Mouse (Mus musculus): ENCODE data around the gene Phxr2. TPM values are rescaled to one million over a fixed set of nuclear protein-coding genes. Genes with fewer than 3 reads are reported as not detected.

Phxr2 gene
- polyA plus RNA-seq, 1 experiment: not detected

GRCm38 (mm10) chr10:99114295-99114694 is 11.8 kb downstream of the Phxr2 start:
- TF ChIP-seq CEBPB (IDR thresholded peaks at IDR 0.05; ENCODE audit: insufficient read depth, poor library complexity, severe bottlenecking) (no peak), TCF12 (IDR thresholded peaks at IDR 0.05; ENCODE audit: insufficient read depth, poor library complexity, severe bottlenecking) (no peak), USF1 (IDR thresholded peaks at IDR 0.05; ENCODE audit: low read depth) (no peak), REST (IDR thresholded peaks at IDR 0.05; ENCODE audit: insufficient read depth, insufficient read length) (no peak), MYOG (IDR thresholded peaks at IDR 0.05; ENCODE audit: control insufficient read depth in 1 of 3, insufficient read depth in 1 of 3, insufficient read length in 2 of 3, low read depth in 2 of 3) (no peak), MYOD1 (IDR thresholded peaks at IDR 0.05; ENCODE audit: control insufficient read depth in 1 of 3, insufficient read length in 2 of 3, low read depth in 2 of 3) (no peak), SRF (IDR thresholded peaks at IDR 0.05; ENCODE audit: control insufficient read depth, insufficient read length, low read depth) (no peak), E2F4 (IDR thresholded peaks at IDR 0.05; ENCODE audit: insufficient read depth) (no peak)
- Histone ChIP-seq H3K79me2 (ENCODE audit: control insufficient read depth, insufficient read depth) (peaks cover 5% of the 10 kb centered on the region), H3K36me3 (ENCODE audit: control insufficient read depth, insufficient read depth) (no peaks in the 10 kb centered on the region), H3K4me3 (no peak overlapping the region), H3K27me3 (ENCODE audit: control insufficient read depth, insufficient read depth, insufficient read length) (no peaks in the 10 kb centered on the region), H3ac (ENCODE audit: control insufficient read depth, insufficient read length) (no peak overlapping the region), H3K4me2 (ENCODE audit: low read depth) (no peak overlapping the region)

GRCm38 (mm10) chr10:99113533-99113932 is 12.6 kb downstream of the Phxr2 start:
- Histone ChIP-seq H3K27me3 (ENCODE audit: control insufficient read depth, insufficient read depth, insufficient read length) (no peaks in the 10 kb centered on the region), H3K4me2 (ENCODE audit: low read depth) (no peak overlapping the region), H3K4me3 (no peak overlapping the region), H3K79me2 (ENCODE audit: control insufficient read depth, insufficient read depth) (peaks cover 9% of the 10 kb centered on the region), H3ac (ENCODE audit: control insufficient read depth, insufficient read length) (no peak overlapping the region), H3K36me3 (ENCODE audit: control insufficient read depth, insufficient read depth) (no peaks in the 10 kb centered on the region)
- TF ChIP-seq REST (IDR thresholded peaks at IDR 0.05; ENCODE audit: insufficient read depth, insufficient read length): no peak
- no peak for TF ChIP-seq CEBPB (IDR thresholded peaks at IDR 0.05; ENCODE audit: insufficient read depth, poor library complexity, severe bottlenecking)
- no peak for TF ChIP-seq TCF12 (IDR thresholded peaks at IDR 0.05; ENCODE audit: insufficient read depth, poor library complexity, severe bottlenecking)
- TF ChIP-seq TCF3 (IDR thresholded peaks at IDR 0.05; ENCODE audit: insufficient read length, low read depth): no peak
- no peak for TF ChIP-seq POLR2AphosphoS2 (IDR thresholded peaks at IDR 0.05; ENCODE audit: insufficient read length, low read depth)
- TF ChIP-seq MAX (IDR thresholded peaks at IDR 0.05; ENCODE audit: low read depth): no peak
- TF ChIP-seq USF1 (IDR thresholded peaks at IDR 0.05; ENCODE audit: low read depth): no peak
- no peak for TF ChIP-seq POLR2A (IDR thresholded peaks at IDR 0.05; ENCODE audit: insufficient read length, low read depth)
- no peak for TF ChIP-seq SRF (IDR thresholded peaks at IDR 0.05; ENCODE audit: control insufficient read depth, insufficient read length, low read depth)
- TF ChIP-seq MYOD1 (IDR thresholded peaks at IDR 0.05; ENCODE audit: control insufficient read depth in 1 of 3, insufficient read length in 2 of 3, low read depth in 2 of 3): no peak
- no peak for TF ChIP-seq MYOG (IDR thresholded peaks at IDR 0.05; ENCODE audit: control insufficient read depth in 1 of 3, insufficient read depth in 1 of 3, insufficient read length in 2 of 3, low read depth in 2 of 3)
- TF ChIP-seq E2F4 (IDR thresholded peaks at IDR 0.05; ENCODE audit: insufficient read depth): no peak

DNA sequence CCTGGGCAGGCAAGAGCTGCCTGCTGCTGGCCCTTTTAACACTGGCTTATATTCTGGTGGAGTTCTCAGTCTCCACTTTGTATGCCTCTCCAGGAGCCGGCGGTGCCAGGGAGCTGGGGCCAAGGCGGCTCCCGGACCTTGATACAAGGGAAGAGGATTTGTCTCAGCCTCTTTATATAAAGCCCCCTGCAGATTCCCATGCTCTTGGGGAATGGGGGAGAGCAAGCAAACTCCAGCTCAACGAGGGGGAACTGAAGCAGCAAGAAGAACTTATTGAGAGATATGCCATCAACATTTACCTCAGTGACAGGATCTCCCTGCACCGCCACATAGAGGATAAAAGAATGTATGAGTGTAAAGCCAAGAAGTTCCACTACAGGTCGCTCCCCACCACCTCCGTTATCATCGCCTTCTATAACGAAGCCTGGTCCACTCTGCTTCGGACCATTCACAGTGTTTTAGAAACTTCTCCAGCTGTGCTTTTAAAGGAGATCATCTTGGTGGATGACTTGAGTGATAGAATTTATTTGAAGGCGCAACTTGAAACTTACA is 17.6 kb downstream of the Phxr2 start:
- peaks cover 12% of the 10 kb centered on the region for H3K79me2 ChIP-seq (ENCODE audit: control insufficient read depth, insufficient read depth)
- TF ChIP-seq POLR2AphosphoS2 (IDR thresholded peaks at IDR 0.05; ENCODE audit: insufficient read length, low read depth) (no peak), SRF (IDR thresholded peaks at IDR 0.05; ENCODE audit: control insufficient read depth, insufficient read length, low read depth) (no peak), USF1 (IDR thresholded peaks at IDR 0.05; ENCODE audit: low read depth) (no peak), MYOG (IDR thresholded peaks at IDR 0.05; ENCODE audit: control insufficient read depth in 1 of 3, insufficient read depth in 1 of 3, insufficient read length in 2 of 3, low read depth in 2 of 3) (no peak)
- peak overlapping the region; percentile 100 for H3K4me2 ChIP-seq (ENCODE audit: low read depth)
- H3K4me3 ChIP-seq: peak overlapping the region; percentile 85
- H3K27me3 ChIP-seq (ENCODE audit: control insufficient read depth, insufficient read depth, insufficient read length): no peaks in the 10 kb centered on the region
- no peaks in the 10 kb centered on the region for H3K36me3 ChIP-seq (ENCODE audit: control insufficient read depth, insufficient read depth)
- peak overlapping the region; percentile 48 for H3ac ChIP-seq (ENCODE audit: control insufficient read depth, insufficient read length)

GRCm38 (mm10) chr10:99107964-99108363 is 18.2 kb downstream of the Phxr2 start, which contains the start of gene Galnt4:
Gene Galnt4, plus strand, starts transcription at chr10:99108159.
- TF ChIP-seq POLR2A (IDR thresholded peaks at IDR 0.05; ENCODE audit: insufficient read length, low read depth) (peak; percentile 49), MAX (IDR thresholded peaks at IDR 0.05; ENCODE audit: low read depth) (peak; percentile 26), MYOD1 (IDR thresholded peaks at IDR 0.05; ENCODE audit: control insufficient read depth in 1 of 3, insufficient read length in 2 of 3, low read depth in 2 of 3) (no peak)
- Histone ChIP-seq H3K4me3 (peak within 1 kb of the TSS; percentile 85), H3K36me3 (ENCODE audit: control insufficient read depth, insufficient read depth) (no peaks in the 10 kb centered on the region), H3K79me2 (ENCODE audit: control insufficient read depth, insufficient read depth) (peaks cover 12% of the 10 kb centered on the region), H3K27me3 (ENCODE audit: control insufficient read depth, insufficient read depth, insufficient read length) (no peaks in the 10 kb centered on the region), H3K4me2 (ENCODE audit: low read depth) (peak within 1 kb of the TSS; percentile 100), H3ac (ENCODE audit: control insufficient read depth, insufficient read length) (peak within 1 kb of the TSS; percentile 48)

DNA sequence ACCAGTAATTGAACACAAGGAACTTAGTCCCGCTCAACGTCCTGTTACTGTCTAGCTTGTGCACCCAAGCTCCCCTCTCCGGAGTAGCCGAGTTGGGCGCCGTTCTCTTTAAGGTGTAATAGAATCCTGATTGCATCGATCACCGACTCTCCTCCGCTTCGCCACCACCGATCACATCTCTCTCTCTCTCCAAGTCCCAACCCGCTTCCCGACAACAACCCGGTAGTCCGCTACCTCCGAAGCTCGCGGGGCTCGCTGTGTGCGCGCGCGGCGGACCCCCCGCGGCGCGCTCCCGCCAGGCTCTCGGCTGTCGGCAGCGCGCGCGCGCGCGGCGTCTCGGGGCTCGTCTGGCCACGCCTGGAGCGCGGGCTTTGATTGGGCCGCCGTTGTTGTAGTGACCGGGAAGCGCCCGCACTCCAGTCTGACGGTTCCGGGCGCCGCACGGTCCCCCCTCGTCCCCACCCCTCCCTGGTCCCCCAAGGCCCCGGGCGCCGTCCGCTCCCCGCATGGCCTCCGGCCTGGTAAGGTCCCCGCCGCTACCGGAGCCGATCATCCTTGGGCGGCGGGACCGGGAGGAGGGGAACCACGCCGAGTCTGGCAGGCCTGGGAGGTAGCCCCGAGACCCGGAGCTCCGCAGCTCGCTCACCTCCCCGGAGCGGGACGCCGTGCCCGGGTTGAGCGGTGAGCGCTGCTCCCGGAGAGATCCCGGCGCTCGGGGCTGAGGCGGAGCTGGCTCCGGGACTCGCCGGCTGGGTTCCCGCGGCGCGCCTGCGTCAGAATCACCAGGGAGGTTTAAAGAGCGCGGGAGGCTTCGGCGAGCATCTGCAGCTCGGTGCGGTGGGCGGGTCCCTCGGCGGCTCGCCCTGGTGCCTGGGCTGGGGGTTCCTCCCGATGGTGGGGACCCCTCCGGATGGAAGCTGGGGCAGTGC is 19.2 kb downstream of the Phxr2 start, which contains the start of gene Poc1b:
Gene Poc1b (plus strand): TSS at position 334 of the 929 bp plus-strand sequence.
- H3K27me3 ChIP-seq (ENCODE audit: control insufficient read depth, insufficient read depth, insufficient read length): no peaks in the 10 kb centered on the region
- peaks cover 7% of the 10 kb centered on the region for H3K79me2 ChIP-seq (ENCODE audit: control insufficient read depth, insufficient read depth)
- H3K36me3 ChIP-seq (ENCODE audit: control insufficient read depth, insufficient read depth): no peaks in the 10 kb centered on the region
- H3K4me2 ChIP-seq (ENCODE audit: low read depth): peak within 1 kb of the TSS; percentile 100
- TF ChIP-seq POLR2A (IDR thresholded peaks at IDR 0.05; ENCODE audit: insufficient read length, low read depth) (peak; percentile 4), TCF3 (IDR thresholded peaks at IDR 0.05; ENCODE audit: insufficient read length, low read depth) (no peak), MYOD1 (IDR thresholded peaks at IDR 0.05; ENCODE audit: control insufficient read depth in 1 of 3, insufficient read length in 2 of 3, low read depth in 2 of 3) (no peak), MYOG (IDR thresholded peaks at IDR 0.05; ENCODE audit: control insufficient read depth in 1 of 3, insufficient read depth in 1 of 3, insufficient read length in 2 of 3, low read depth in 2 of 3) (peak in 1 of 3 experiments; percentile 26), E2F4 (IDR thresholded peaks at IDR 0.05; ENCODE audit: insufficient read depth) (peak; percentile 71)
- peak within 1 kb of the TSS; percentile 48 for H3ac ChIP-seq (ENCODE audit: control insufficient read depth, insufficient read length)
- peak within 1 kb of the TSS; percentile 85 for H3K4me3 ChIP-seq
